ENCODE assay signal across 9 mouse cellular contexts in genomic region chr2:143547251-143548090, GRCm38 (mm10). TPM values are rescaled to one million over a fixed set of nuclear protein-coding genes. Genes with fewer than 3 reads are reported as not detected.
DNase-seq lines count a peak whose midpoint lies in the region; ATAC-seq lines count a peak whose summit lies in the region.
"Had no signal": no experiment of that assay in that cellular context is flagged by ENCODE, and none has a peak within 500 bp of the region (broad histone marks: within the 10 kb centered on the region; RNA-seq: fewer than 3 reads in every experiment).

No protein-coding gene starts in this region.

- under 1% methylated on average over 31 of the region's 32 CpGs for whole genome bisulfite sequencing in hindbrain, embryonic 11.5 days
- under 1% methylated on average over 32 of the region's 32 CpGs for WGBS in midbrain, embryonic 16.5 days
- WGBS in kidney, embryonic 16.5 days, result 2% methylated on average over 32 of the region's 32 CpGs

- H3K4me3 ChIP-seq in hindbrain, embryonic 11.5 days (ENCODE audit: low read depth, low read length), result peak overlapping the region; percentile 50
- H3K4me3 ChIP-seq in midbrain, embryonic 16.5 days (ENCODE audit: low read depth, low read length), result peak overlapping the region; percentile 71
- no peak overlapping the region; the same call in 1 of the 2 replicates for H3K4me3 ChIP-seq in kidney, embryonic 16.5 days (ENCODE audit: low read length)

- H3K4me2 ChIP-seq in hindbrain, embryonic 11.5 days (replicated peaks; ENCODE audit: low read depth, low read length), result peak overlapping the region; percentile 72
- H3K4me2 ChIP-seq in midbrain, embryonic 16.5 days (ENCODE audit: low read length), result peak overlapping the region; percentile 88
- H3K4me2 ChIP-seq in kidney, embryonic 16.5 days (replicated peaks; ENCODE audit: low read depth, low read length), result no peak overlapping the region

- H3K36me3 ChIP-seq in hindbrain, embryonic 11.5 days (ENCODE audit: control insufficient read depth, insufficient read depth, low read length), result no peaks in the 10 kb centered on the region
- H3K36me3 ChIP-seq in midbrain, embryonic 16.5 days (ENCODE audit: control insufficient read depth, insufficient read depth, low read length), result no peaks in the 10 kb centered on the region
- H3K36me3 ChIP-seq in kidney, embryonic 16.5 days (ENCODE audit: insufficient read depth, low read length), result no peaks in the 10 kb centered on the region

- no peak overlapping the region for H3K9ac ChIP-seq in hindbrain, embryonic 11.5 days (ENCODE audit: low read depth, low read length)
- peak overlapping the region; percentile 71 for H3K9ac ChIP-seq in midbrain, embryonic 16.5 days (ENCODE audit: low read depth, low read length)
- no peak overlapping the region for H3K9ac ChIP-seq in kidney, embryonic 16.5 days (replicated peaks; ENCODE audit: low read length)

- no peak for ATAC-seq in hindbrain, embryonic 11.5 days (ENCODE audit: low FRiP score)
- ATAC-seq in midbrain, embryonic 16.5 days, result no peak
- no peak for ATAC-seq in kidney, embryonic 16.5 days (ENCODE audit: low FRiP score, low TSS enrichment)

- H3K27me3 ChIP-seq in hindbrain, embryonic 11.5 days (ENCODE audit: control insufficient read depth, insufficient read depth, low read length), result peaks cover 20% of the 10 kb centered on the region
- H3K27me3 ChIP-seq in midbrain, embryonic 16.5 days (ENCODE audit: control insufficient read depth, insufficient read depth, low read depth, low read length), result no peaks in the 10 kb centered on the region; the same call in 1 of the 2 replicates
- H3K27me3 ChIP-seq in kidney, embryonic 16.5 days (ENCODE audit: insufficient read depth, low read length), result peaks cover 52% of the 10 kb centered on the region

- no peaks in the 10 kb centered on the region; the same call in 1 of the 2 replicates for H3K4me1 ChIP-seq in hindbrain, embryonic 11.5 days (replicated peaks; ENCODE audit: control insufficient read depth, insufficient read depth, low read length)
- peaks cover 18% of the 10 kb centered on the region for H3K4me1 ChIP-seq in midbrain, embryonic 16.5 days (ENCODE audit: control insufficient read depth, insufficient read depth, low read length)
- H3K4me1 ChIP-seq in kidney, embryonic 16.5 days (ENCODE audit: insufficient read depth, low read length), result peaks cover 7% of the 10 kb centered on the region

- peak; percentile 30 for DNase-seq in R1 (ENCODE audit: low read depth, low spot score)
- peak; percentile 43 to 46 for DNase-seq in cerebellum, postnatal 36 days
- peak; percentile 39 for DNase-seq in hindbrain, embryonic 11.5 days (ENCODE audit: low spot score)
- no peak for DNase-seq in adrenal gland, postnatal 25 days
- DNase-seq in kidney, postnatal 14 days, result no peak
- no peak for DNase-seq in kidney, adult 9 months

- H3K9me3 ChIP-seq in hindbrain, embryonic 11.5 days (ENCODE audit: control insufficient read depth, low read length), result no peaks in the 10 kb centered on the region
- no peaks in the 10 kb centered on the region for H3K9me3 ChIP-seq in midbrain, embryonic 16.5 days (replicated peaks; ENCODE audit: control insufficient read depth, low read length, poor library complexity, severe bottlenecking)
- H3K9me3 ChIP-seq in kidney, embryonic 16.5 days (ENCODE audit: low read length), result no peaks in the 10 kb centered on the region

- no peak overlapping the region for H3K27ac ChIP-seq in hindbrain, embryonic 11.5 days (ENCODE audit: low read depth, low read length)
- peak overlapping the region; percentile 18; the same call in 1 of the 2 replicates for H3K27ac ChIP-seq in midbrain, embryonic 16.5 days (ENCODE audit: low read length)
- no peak overlapping the region for H3K27ac ChIP-seq in kidney, embryonic 16.5 days (ENCODE audit: low read length)

RNA-seq across cellular contexts. Expression of gene Pcsk2, which starts 1.5 kb away (rescaled TPM):
- 4.5 and 5.3 TPM in 2 replicates for polyA plus RNA-seq in hindbrain, embryonic 11.5 days (2014; fragmentation: Nextera tagmentation; extraction: Ambion mirVana)
- polyA plus RNA-seq in midbrain, embryonic 16.5 days (2015; fragmentation: Nextera tagmentation; extraction: Ambion mirVana), result 33.5 and 35.2 TPM in 2 replicates
- 4.0 and 5.6 TPM in 2 replicates for total RNA-seq in adrenal gland, postnatal 25 days (2021)
- 1.7 and 2.5 TPM in 2 replicates for polyA plus RNA-seq in kidney, embryonic 16.5 days (2015; fragmentation: Nextera tagmentation; extraction: Ambion mirVana)
- total RNA-seq: hematopoietic stem cell, adult 5-6 weeks had no signal

Comparison
In these comparisons a context has a peak if more than half of its experiments do, and no peak if none do; other contexts are left out.
1. DNase-seq: peak in R1 (single experiment), cerebellum, postnatal 36 days (2 of 2) and hindbrain, embryonic 11.5 days (single experiment); none in adrenal gland, postnatal 25 days (single experiment), kidney, postnatal 14 days (single experiment) and kidney, adult 9 months (single experiment).